Mouse (Mus musculus) liver, embryonic 16.5 days (tissue): ENCODE measurements around the gene Ube2l6. TPM values are rescaled to one million over a fixed set of nuclear protein-coding genes. Genes with fewer than 3 reads are reported as not detected.
"Not testable (repeated sequence)": the region's sequence is repeated elsewhere in the genome, so short reads cannot be mapped to it uniquely, and the experiment has no call there.

Source experiments
- ATAC-seq: fragments of 200-750 bp; cut with Nextera tagmentation; 2 replicates; pipeline ENCODE4 v1.8.0; 2017; ENCODE audit warnings: low read depth, mild to moderate bottlenecking, moderate number of reproducible peaks, moderate library complexity
- H3K27ac ChIP-seq: fragments of 300-500 bp; sonication (generic); 2 replicates; pipeline ENCODE4 v1.5.1; 2014; ENCODE audit warnings: mild to moderate bottlenecking, low read length
- H3K27me3 ChIP-seq: fragments of 300-500 bp; sonication (generic); 2 replicates; pipeline ENCODE4 v1.6.1; 2014; ENCODE audit warnings: low read depth, low read length, mixed read lengths; ENCODE audit not compliant: control insufficient read depth, insufficient read depth
- H3K36me3 ChIP-seq: fragments of 300-500 bp; sonication (generic); 2 replicates; pipeline ENCODE4 v1.6.1; 2014; ENCODE audit warnings: mild to moderate bottlenecking; ENCODE audit not compliant: control insufficient read depth, insufficient read depth
- H3K4me1 ChIP-seq: fragments of 300-500 bp; sonication (generic); 2 replicates; pipeline ENCODE4 v1.6.1; 2014; ENCODE audit warnings: low read depth, low read length, mixed read lengths; ENCODE audit not compliant: control insufficient read depth
- H3K4me2 ChIP-seq: fragments of 300-500 bp; sonication (generic); 2 replicates; pipeline ENCODE4 v1.6.1; 2014; ENCODE audit warnings: low read depth, low read length, mixed read lengths
- H3K4me3 ChIP-seq: fragments of 300-500 bp; sonication (generic); 2 replicates; pipeline ENCODE4 v1.5.1; 2014; ENCODE audit warnings: low read depth, mild to moderate bottlenecking, low read length
- H3K9ac ChIP-seq: fragments of 300-500 bp; sonication (generic); 2 replicates; pipeline ENCODE4 v1.6.1; 2014; ENCODE audit warnings: low read depth, low read length
- H3K9me3 ChIP-seq: fragments of 300-500 bp; sonication (generic); replicated peaks from 2 replicates; pipeline ENCODE4 v1.6.1; 2016; ENCODE audit warnings: low read length; ENCODE audit not compliant: control insufficient read depth
- WGBS: fragments of 180-500 bp; shearing (Covaris S2); extraction: QIAGEN DNeasy Blood & Tissue Kit; methylation state at CpG from one replicate; pipeline ENCODE4 v1.1.7; 2014; ENCODE audit not compliant: insufficient replicate concordance; 5-methylcytosine and 5-hydroxymethylcytosine counted together
- polyA plus RNA-seq: library from polyadenylated mRNA; unstranded; fragments of >200 nt; fragmentation: Nextera tagmentation; extraction: Ambion mirVana; gene quantifications from 2 replicates; pipeline ENCODE4 v1.2.1, GENCODE M21; 2015

The Ube2l6 gene
- polyA plus RNA-seq, 1 experiment from 2014 or later = 542 TPM

DNA sequence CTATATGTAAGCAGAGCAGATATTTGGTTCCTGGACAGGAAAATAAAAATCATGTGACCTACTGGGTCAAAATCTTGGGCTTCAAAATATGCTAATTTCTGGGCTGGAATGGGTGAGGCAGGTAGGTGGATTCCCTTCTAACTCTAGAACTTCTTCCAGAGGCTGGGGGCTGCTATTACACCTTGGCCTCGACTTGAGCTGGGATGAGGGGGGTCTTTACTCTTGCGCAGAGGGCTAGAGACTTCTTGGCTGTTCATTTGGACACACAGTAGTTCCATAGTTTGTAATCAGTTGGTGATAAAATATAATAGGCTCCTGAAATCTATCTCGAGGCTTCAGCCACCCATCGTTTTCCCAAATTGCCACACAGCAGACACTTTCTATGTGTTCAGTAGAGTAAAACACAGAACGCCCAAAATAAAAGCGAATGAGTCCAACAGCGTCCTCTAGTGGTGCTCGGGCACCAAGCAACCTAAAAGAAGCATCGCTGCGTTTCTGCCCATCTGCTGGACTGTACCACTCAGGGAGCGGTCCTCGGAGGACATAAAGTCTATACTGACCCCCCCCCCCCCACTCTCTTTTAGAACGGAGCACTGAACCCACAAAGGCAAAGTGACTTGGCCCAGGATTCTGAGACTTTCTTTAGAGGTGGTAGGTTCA is 665 bp upstream of the Ube2l6 start:
- WGBS = 7% methylated on average over 13 of the region's 13 CpGs
- ATAC-seq = peak; percentile 51
- H3K9me3 ChIP-seq = peaks cover 6% of the 10 kb centered on the region; the same call in 1 of the 2 replicates
- peak overlapping the region; percentile 71 for H3K4me3 ChIP-seq
- H3K4me2 ChIP-seq = peak overlapping the region; percentile 89
- no peaks in the 10 kb centered on the region for H3K27me3 ChIP-seq
- H3K9ac ChIP-seq = peak overlapping the region; percentile 86
- peaks cover 24% of the 10 kb centered on the region for H3K4me1 ChIP-seq
- peak overlapping the region; percentile 98 for H3K27ac ChIP-seq
- peaks cover 6% of the 10 kb centered on the region for H3K36me3 ChIP-seq

DNA sequence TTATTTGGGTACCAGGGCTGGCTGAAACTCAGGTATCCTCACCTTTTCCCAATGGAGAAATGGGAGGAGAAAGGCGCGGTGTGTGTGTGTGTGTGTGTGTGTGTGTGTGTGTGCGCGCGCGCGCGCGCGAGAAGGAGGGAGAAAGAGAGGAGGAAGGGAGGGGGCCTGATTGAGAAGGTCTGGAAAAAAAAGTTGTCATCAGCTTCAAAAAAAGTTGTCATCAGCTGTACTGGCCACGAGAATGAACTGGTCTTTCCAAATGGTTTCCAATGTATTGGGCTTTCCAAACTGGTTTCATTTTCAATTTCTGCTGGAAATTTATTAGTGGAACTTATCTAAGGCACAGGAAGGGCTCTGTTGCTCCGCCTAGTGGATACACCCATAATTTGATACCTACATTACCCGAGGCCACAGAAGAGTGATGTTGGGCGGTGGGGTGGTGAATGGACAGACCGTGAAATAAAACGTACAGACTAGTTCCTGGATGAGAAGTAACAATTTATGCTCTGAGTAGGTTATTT is 473 bp downstream of the Ube2l6 start:
- H3K4me2 ChIP-seq = peak overlapping the region; percentile 89
- peak overlapping the region; percentile 98 for H3K27ac ChIP-seq
- peak; percentile 52 for ATAC-seq
- H3K4me1 ChIP-seq = peaks cover 20% of the 10 kb centered on the region
- WGBS = under 1% methylated on average over 16 of the region's 16 CpGs
- H3K36me3 ChIP-seq = peaks cover 17% of the 10 kb centered on the region
- H3K27me3 ChIP-seq = no peaks in the 10 kb centered on the region
- peaks cover 5% of the 10 kb centered on the region; the same call in 1 of the 2 replicates for H3K9me3 ChIP-seq
- peak overlapping the region; percentile 86 for H3K9ac ChIP-seq
- peak overlapping the region; percentile 71 for H3K4me3 ChIP-seq

DNA sequence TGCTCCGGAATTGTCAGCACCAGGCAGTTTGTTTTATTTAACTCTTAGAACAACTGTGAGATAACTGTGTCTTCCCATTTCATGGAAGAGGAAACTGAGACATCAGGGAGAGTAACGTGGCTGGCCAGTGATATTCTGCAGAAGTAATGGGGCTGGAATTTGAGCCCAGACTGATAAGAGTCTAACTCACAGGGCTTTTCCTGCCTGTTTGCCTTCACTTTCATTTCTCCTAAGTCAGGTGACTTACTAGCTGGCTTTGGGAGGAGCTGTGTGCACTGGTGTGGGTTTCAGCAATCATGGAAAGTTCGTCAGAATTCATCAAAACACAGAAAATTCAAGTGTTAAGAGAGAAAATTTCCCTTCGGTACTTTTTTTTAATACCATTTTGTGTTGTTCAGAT is 1.7 kb downstream of the Ube2l6 start:
- Histone ChIP-seq H3K36me3 (peaks cover 29% of the 10 kb centered on the region), H3K9ac (peak overlapping the region; percentile 86), H3K4me2 (peak overlapping the region; percentile 89), H3K4me1 (peaks cover 15% of the 10 kb centered on the region), H3K27ac (peak overlapping the region; percentile 98), H3K27me3 (no peaks in the 10 kb centered on the region), H3K4me3 (peak overlapping the region; percentile 71), H3K9me3 (no peaks in the 10 kb centered on the region)
- 42% methylated on average over 4 of the region's 4 CpGs for WGBS
- peak; percentile 9; the same call in 1 of the 2 replicates for ATAC-seq

DNA sequence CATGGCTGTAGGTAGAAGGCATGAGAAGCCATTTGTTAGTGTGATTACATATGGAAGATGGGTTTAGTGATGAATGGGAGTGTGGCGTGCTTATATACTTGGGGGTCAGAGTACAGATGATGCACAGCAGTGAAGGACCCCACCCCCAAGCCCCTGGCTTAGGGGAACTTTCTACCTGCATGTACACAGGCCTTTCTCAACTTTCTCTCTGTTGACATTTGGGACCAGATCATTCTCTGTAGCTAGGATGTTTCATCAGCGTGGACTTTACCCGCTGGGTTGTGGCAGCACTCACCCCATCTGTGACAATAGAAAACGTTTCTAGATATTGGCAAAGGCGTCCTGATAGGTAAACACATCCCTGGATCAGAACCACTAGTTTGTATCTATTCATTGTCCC is 2.6 kb downstream of the Ube2l6 start:
- H3K36me3 ChIP-seq = peaks cover 36% of the 10 kb centered on the region
- peaks cover 15% of the 10 kb centered on the region for H3K4me1 ChIP-seq
- H3K27ac ChIP-seq = peak overlapping the region; percentile 52
- peak overlapping the region; percentile 89 for H3K4me2 ChIP-seq
- H3K4me3 ChIP-seq = peak overlapping the region; percentile 71
- H3K9me3 ChIP-seq, H3K9ac ChIP-seq, ATAC-seq, H3K27me3 ChIP-seq: not testable (repeated sequence)
- WGBS = 73% methylated on average over 5 of the region's 5 CpGs

DNA sequence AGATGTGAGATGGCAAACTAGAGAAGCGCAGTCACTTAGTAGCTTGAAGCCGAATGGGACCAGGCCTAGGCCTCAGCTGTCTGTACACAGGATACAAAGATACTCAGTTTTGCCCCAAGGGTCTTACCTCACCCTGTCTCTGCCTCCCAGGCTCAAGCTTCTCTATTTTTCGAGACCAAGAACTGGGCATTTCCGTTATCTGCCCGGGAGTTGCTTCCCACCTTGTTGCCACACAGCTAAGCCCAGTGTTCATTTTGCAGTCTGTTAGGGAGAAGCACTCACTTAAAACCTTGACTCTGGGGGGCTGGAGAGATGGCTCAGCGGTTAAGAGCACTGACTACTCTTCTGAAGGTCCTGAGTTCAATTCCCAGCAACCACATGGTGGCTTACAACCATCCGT is 5.3 kb downstream of the Ube2l6 start:
- H3K4me2 ChIP-seq = no peak overlapping the region
- no peaks in the 10 kb centered on the region for H3K27me3 ChIP-seq
- peaks cover 9% of the 10 kb centered on the region for H3K4me1 ChIP-seq
- no peak overlapping the region for H3K4me3 ChIP-seq
- peaks cover 61% of the 10 kb centered on the region for H3K36me3 ChIP-seq
- H3K9ac ChIP-seq = no peak overlapping the region
- ATAC-seq = no peak
- 85% methylated on average over 7 of the region's 7 CpGs for WGBS
- no peak overlapping the region for H3K27ac ChIP-seq
- H3K9me3 ChIP-seq = no peaks in the 10 kb centered on the region

DNA sequence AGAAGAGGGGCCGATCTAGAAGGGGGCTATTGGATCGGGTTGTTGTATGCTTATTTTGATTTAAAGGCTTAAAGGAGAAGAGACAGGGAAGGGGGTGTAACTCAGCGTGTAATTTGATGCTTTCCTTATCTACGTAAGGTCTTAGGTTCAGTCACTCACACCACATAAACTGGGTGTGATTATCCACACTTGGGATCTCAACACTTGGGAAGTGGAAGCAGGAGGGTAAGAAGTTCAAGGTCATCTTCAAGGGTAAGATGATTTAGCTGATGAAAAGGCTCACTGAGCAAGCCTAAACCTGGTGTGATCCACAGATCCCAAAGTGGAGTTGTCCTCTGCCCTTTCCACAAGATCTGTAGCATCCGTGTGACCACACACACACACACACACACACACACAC is 7.9 kb downstream of the Ube2l6 start:
- Histone ChIP-seq H3K4me3 (no peak overlapping the region), H3K27me3 (no peaks in the 10 kb centered on the region), H3K9ac (no peak overlapping the region), H3K27ac (no peak overlapping the region), H3K4me1 (peaks cover 27% of the 10 kb centered on the region), H3K36me3 (peaks cover 73% of the 10 kb centered on the region), H3K4me2 (no peak overlapping the region), H3K9me3 (no peaks in the 10 kb centered on the region)
- 72% methylated on average over 5 of the region's 5 CpGs for WGBS
- no peak for ATAC-seq

DNA sequence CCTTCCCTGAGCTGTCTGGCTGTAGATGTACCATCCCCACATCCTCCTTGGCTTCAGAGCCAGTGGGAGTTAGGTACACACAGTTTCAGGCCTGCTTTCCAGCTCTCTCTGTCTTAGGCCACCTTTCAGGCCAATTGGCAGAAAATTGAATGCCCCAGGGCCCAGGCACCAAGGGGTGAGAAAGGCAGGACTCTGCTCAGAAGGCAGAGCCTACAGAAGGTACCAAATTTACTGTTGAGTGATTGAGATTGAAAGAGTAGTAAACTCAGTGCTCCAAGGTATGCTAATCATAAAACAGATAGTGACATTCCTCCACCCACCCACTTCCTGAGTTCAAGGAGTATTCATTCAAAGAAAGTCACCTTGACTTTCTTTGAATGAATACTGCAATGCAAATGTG is 10.7 kb downstream of the Ube2l6 start:
- H3K4me2 ChIP-seq = no peak overlapping the region
- peaks cover 46% of the 10 kb centered on the region for H3K4me1 ChIP-seq
- no peaks in the 10 kb centered on the region for H3K27me3 ChIP-seq
- no peak overlapping the region for H3K4me3 ChIP-seq
- peak overlapping the region; percentile 33; the same call in 1 of the 2 replicates for H3K27ac ChIP-seq
- no peak for ATAC-seq
- peaks cover 54% of the 10 kb centered on the region for H3K36me3 ChIP-seq
- no peaks in the 10 kb centered on the region for H3K9me3 ChIP-seq
- H3K9ac ChIP-seq = no peak overlapping the region

DNA sequence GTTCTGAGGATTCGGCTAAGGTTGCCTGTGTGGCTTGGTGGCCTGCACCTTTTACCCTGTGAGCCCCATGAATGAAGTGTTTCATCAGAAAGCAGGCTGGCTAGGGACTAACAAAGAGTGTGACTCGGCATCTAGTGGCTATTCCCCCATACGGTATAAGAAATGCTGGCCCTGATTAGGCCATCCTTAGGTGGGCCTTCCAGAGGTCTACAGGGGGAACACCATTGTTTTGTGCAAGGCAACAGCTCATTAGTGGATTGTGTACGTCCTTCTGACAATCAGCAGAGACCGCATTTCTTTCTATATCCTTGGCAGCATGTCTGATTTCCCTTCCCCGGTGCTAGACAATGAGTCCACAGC is 11.9 kb downstream of the Ube2l6 start:
- no peaks in the 10 kb centered on the region for H3K9me3 ChIP-seq
- peak overlapping the region; percentile 54 for H3K4me2 ChIP-seq
- H3K36me3 ChIP-seq = peaks cover 43% of the 10 kb centered on the region
- H3K4me1 ChIP-seq = peaks cover 54% of the 10 kb centered on the region
- WGBS = 75% methylated on average over 6 of the region's 6 CpGs
- no peak for ATAC-seq
- peak overlapping the region; percentile 1; the same call in 1 of the 2 replicates for H3K4me3 ChIP-seq
- peak overlapping the region; percentile 99 for H3K27ac ChIP-seq
- H3K9ac ChIP-seq = peak overlapping the region; percentile 15
- H3K27me3 ChIP-seq = no peaks in the 10 kb centered on the region

DNA sequence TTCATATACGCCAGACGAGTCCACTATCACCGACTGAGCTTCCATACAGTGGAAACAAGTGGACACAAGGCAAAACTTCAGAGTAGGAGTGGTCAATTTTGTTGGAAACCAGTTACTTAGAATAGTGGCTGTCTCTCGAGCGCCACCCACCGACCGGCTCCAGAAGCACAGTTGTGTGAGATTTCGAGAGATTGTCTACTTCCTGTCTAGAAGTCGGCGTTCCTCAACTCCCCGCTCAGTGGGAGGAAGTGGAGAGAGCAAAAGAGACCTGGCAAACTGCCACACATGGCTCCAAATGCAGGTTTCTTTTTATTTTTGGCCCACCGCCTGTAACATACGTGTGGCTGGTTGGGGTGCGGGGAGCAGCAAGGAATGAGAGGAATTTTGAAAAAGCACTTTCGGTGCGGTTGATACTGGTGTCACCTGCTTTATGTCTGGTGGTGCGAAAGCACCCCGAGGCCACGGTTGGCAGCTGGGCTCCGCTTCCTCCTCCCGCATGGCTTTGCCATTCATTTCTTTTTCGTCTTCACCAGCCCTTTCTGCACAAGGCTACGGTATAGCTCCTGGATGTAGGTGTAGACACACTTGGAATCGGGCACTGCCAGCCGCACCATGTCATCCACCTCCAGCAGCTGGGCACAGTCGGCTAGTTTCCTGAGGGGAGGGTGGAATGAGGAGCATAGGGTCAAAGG is 12.4 kb downstream of the Ube2l6 start:
- H3K27me3 ChIP-seq = no peaks in the 10 kb centered on the region
- 34% methylated on average over 26 of the region's 26 CpGs for WGBS
- ATAC-seq = peak; percentile 9; the same call in 1 of the 2 replicates
- H3K9ac ChIP-seq = peak overlapping the region; percentile 47
- peaks cover 54% of the 10 kb centered on the region for H3K4me1 ChIP-seq
- peaks cover 38% of the 10 kb centered on the region for H3K36me3 ChIP-seq
- H3K4me3 ChIP-seq = peak overlapping the region; percentile 47
- peak overlapping the region; percentile 54 for H3K4me2 ChIP-seq
- peak overlapping the region; percentile 99 for H3K27ac ChIP-seq
- no peaks in the 10 kb centered on the region for H3K9me3 ChIP-seq
